Mouse (Mus musculus) stomach, postnatal 0 days (tissue): Measurements from ENCODE around the gene Hist1h4h. TPM values are rescaled to one million over a fixed set of nuclear protein-coding genes. Genes with fewer than 3 reads are reported as not detected.

Experiments
- ATAC-seq: fragments of 200-750 bp; cut with Nextera tagmentation; 2 replicates; pipeline ENCODE4 v1.8.0; 2017; ENCODE audit not compliant: low FRiP score, low TSS enrichment
- DNase-seq: peaks from one replicate; pipeline ENCODE4 v3.0.0-alpha.2; 2016; ENCODE audit warnings: low spot score
- H3K27ac ChIP-seq: fragments of 300-500 bp; sonication (generic); replicated peaks from 2 replicates; pipeline ENCODE4 v1.5.1; 2014; ENCODE audit warnings: mild to moderate bottlenecking, control low read depth
- H3K27me3 ChIP-seq: fragments of 300-500 bp; sonication (generic); 2 replicates; pipeline ENCODE4 v1.6.1; 2014; ENCODE audit warnings: low read length; ENCODE audit not compliant: control insufficient read depth, insufficient read depth
- H3K36me3 ChIP-seq: fragments of 300-500 bp; sonication (generic); 2 replicates; pipeline ENCODE4 v1.6.1; 2014; ENCODE audit warnings: low read length, mixed read lengths; ENCODE audit not compliant: control insufficient read depth, insufficient read depth
- H3K4me1 ChIP-seq: fragments of 300-500 bp; sonication (generic); replicated peaks from 2 replicates; pipeline ENCODE4 v1.6.1; 2014; ENCODE audit warnings: antibody characterized with exemption; ENCODE audit not compliant: control insufficient read depth, insufficient read depth
- H3K4me2 ChIP-seq: fragments of 300-500 bp; sonication (generic); replicated peaks from 2 replicates; pipeline ENCODE4 v1.6.1; 2014; ENCODE audit warnings: low read depth, mild to moderate bottlenecking, control low read depth, moderate library complexity
- H3K4me3 ChIP-seq: fragments of 300-500 bp; sonication (generic); 2 replicates; pipeline ENCODE4 v1.5.1; 2014; ENCODE audit warnings: low read depth, low read length, control low read depth
- H3K9ac ChIP-seq: fragments of 300-500 bp; sonication (generic); 2 replicates; pipeline ENCODE4 v1.6.1; 2014; ENCODE audit warnings: mild to moderate bottlenecking, low read length, control low read depth, mixed read lengths
- H3K9me3 ChIP-seq: fragments of 300-500 bp; sonication (generic); 2 replicates; pipeline ENCODE4 v1.6.1; 2016; ENCODE audit warnings: low read length; ENCODE audit not compliant: control insufficient read depth
- CTCF ChIP-seq: IDR thresholded peaks from 2 replicates; pipeline ENCODE4 v1.5.1; 2016; ENCODE audit warnings: antibody characterized with exemption, low read depth, mild to moderate bottlenecking, moderate library complexity
- EP300 ChIP-seq: optimal IDR thresholded peaks from 2 replicates; pipeline ENCODE3; 2016; ENCODE audit warnings: antibody characterized with exemption
- WGBS: fragments of 180-500 bp; shearing (Covaris S2); extraction: QIAGEN DNeasy Blood & Tissue Kit; methylation state at CpG from one replicate; pipeline ENCODE4 v1.1.7; 2014; 5-methylcytosine and 5-hydroxymethylcytosine counted together
- microRNA-seq: library from miRNA; unstranded; fragments of <30 nt; microRNA quantifications from one replicate; pipeline ENCODE4, GENCODE M21; 2016
- polyA plus RNA-seq: library from polyadenylated mRNA; unstranded; fragments of >200 nt; fragmentation: Nextera tagmentation; extraction: Ambion mirVana; gene quantifications from 2 replicates; pipeline ENCODE4 v1.2.1, GENCODE M21; 2015

Hist1h4h gene
- polyA plus RNA-seq, 1 experiment from 2014 or later: 18.3 TPM

DNA sequence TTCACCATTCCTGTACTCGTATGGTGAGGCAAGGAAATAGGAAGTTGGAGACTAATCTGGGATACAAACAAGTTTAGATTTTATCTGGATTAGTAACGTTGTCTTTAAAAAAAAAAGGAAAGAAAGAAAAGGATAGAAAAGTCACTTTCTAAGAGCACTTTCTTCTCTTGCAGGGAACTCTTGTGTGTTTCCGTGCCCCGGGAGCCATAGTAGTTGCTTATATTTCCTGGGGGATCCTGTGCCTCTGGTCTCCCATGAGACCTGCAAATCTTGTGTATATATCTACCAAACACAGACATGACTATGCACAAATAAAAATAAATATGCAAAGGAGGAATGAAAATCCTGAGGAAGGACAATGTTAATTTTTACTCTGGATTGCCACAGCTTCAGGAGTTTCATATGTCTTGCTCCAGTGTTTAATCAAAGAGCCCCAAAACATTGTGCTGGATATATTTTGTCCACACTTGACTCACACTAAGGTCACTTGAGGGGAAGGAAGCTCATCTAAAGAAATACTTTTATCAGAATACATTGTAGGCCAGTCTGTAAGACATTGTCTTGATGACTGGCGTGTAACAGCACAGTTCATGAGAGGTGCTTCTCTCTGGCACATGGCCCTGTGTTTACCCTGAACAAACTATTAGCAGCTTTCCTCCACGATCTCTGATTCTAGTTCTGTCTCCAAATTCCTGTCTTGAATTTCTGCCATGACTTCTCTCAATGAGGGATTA, 46.2 kb downstream of the Hist1h4h start:
- ATAC-seq (no peak), DNase-seq (no peak)
- TF ChIP-seq CTCF (no peak), EP300 (no peak)
- H3K27ac ChIP-seq: peak overlapping the region; percentile 49
- H3K9ac ChIP-seq: peak overlapping the region; percentile 58
- H3K27me3 ChIP-seq: no peaks in the 10 kb centered on the region
- H3K4me2 ChIP-seq: peak overlapping the region; percentile 55; the same call in 1 of the 2 replicates
- H3K36me3 ChIP-seq: no peaks in the 10 kb centered on the region
- H3K4me1 ChIP-seq: peaks cover 3% of the 10 kb centered on the region; the same call in 1 of the 2 replicates
- 32% methylated on average over 6 of the region's 6 CpGs for WGBS
- H3K9me3 ChIP-seq: no peaks in the 10 kb centered on the region
- peak overlapping the region; percentile 39 for H3K4me3 ChIP-seq

DNA sequence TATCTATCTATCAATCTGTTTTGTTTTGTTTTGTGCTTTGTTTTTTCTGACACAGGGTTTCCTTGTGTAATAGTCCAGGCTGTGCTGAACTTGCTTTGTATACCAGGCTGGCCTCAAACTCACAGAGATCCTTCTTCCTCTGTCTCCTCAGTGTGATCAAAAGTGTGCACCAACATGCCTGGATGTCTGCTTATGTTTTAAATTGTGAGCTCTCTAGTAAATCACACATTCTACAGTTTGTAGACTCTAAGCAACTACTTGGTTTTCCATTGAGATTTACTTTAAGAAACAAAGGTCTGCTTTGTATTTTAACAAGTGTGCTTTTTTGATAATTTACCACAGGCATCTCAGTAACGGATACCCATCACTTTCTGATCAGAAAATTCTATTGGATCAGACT, 47.0 kb downstream of the Hist1h4h start:
- H3K4me3 ChIP-seq: no peak overlapping the region
- H3K4me1 ChIP-seq: peaks cover 5% of the 10 kb centered on the region; the same call in 1 of the 2 replicates
- TF ChIP-seq EP300 (no peak), CTCF (no peak)
- H3K36me3 ChIP-seq: no peaks in the 10 kb centered on the region
- H3K9me3 ChIP-seq: no peaks in the 10 kb centered on the region
- DNase-seq: no peak
- H3K27ac ChIP-seq: no peak overlapping the region
- H3K4me2 ChIP-seq: no peak overlapping the region
- 94% methylated on average over 1 of the region's 1 CpGs for WGBS
- no peak for ATAC-seq
- H3K27me3 ChIP-seq: no peaks in the 10 kb centered on the region
- no peak overlapping the region for H3K9ac ChIP-seq

Small RNA genes within 50 kb of the gene (microRNA-seq; reads per million reads assigned to microRNA genes)
- gene Gm44297 (not detected), gene Gm44359 (not detected), gene Gm44394 (not detected), gene n-TStga1 (not detected)

Other genes with a start within 250 kb of the Hist1h4h start
- gene Zfp322a, start 161.8 kb upstream of the Hist1h4h start, polyA plus RNA-seq: 18.1 and 18.9 TPM in 2 replicates
- gene Abt1, start 107.2 kb upstream of the Hist1h4h start, polyA plus RNA-seq: 7.1 and 7.4 TPM in 2 replicates
- 0.05 TPM in 1 of 2 replicates, not detected in the other for gene Btn1a1, start 65.1 kb upstream of the Hist1h4h start, polyA plus RNA-seq
- 0.04 and 0.07 TPM in 2 replicates for gene Btn2a2, start 42.2 kb upstream of the Hist1h4h start, polyA plus RNA-seq
- gene Hist1h2af, start 2.9 kb downstream of the Hist1h4h start, polyA plus RNA-seq: 4.5 and 8.9 TPM in 2 replicates
- gene Hist1h3g, start 4.4 kb downstream of the Hist1h4h start, polyA plus RNA-seq: 2.3 and 3.4 TPM in 2 replicates
- 0.30 and 0.62 TPM in 2 replicates for gene Hist1h2bh, start 12.3 kb downstream of the Hist1h4h start, polyA plus RNA-seq
- 0.51 and 0.78 TPM in 2 replicates for gene Hist1h3f, start 13.0 kb downstream of the Hist1h4h start, polyA plus RNA-seq
- gene Hist1h4f, start 20.6 kb downstream of the Hist1h4h start, polyA plus RNA-seq: 0.38 TPM in 1 of 2 replicates, not detected in the other
- 0.22 and 0.34 TPM in 2 replicates for gene Hist1h1d, start 22.2 kb downstream of the Hist1h4h start, polyA plus RNA-seq
- 1.6 and 3.3 TPM in 2 replicates for gene Hist1h3e, start 31.3 kb downstream of the Hist1h4h start, polyA plus RNA-seq
- gene Hist1h2ae, start 40.2 kb downstream of the Hist1h4h start, polyA plus RNA-seq: 15.3 and 29.5 TPM in 2 replicates
- 4.9 and 10.5 TPM in 2 replicates for gene Hist1h2bg, start 40.3 kb downstream of the Hist1h4h start, polyA plus RNA-seq
- gene Hist1h2bf, start 43.1 kb downstream of the Hist1h4h start, polyA plus RNA-seq: 1.1 and 3.2 TPM in 2 replicates
- 0.67 and 0.79 TPM in 2 replicates for gene Hist1h2ad, start 43.3 kb downstream of the Hist1h4h start, polyA plus RNA-seq
- 1.7 and 4.2 TPM in 2 replicates for gene Hist1h3d, start 44.7 kb downstream of the Hist1h4h start, polyA plus RNA-seq
- gene Hist1h4d, start 50.5 kb downstream of the Hist1h4h start, polyA plus RNA-seq: 32.0 and 48.7 TPM in 2 replicates
- gene Hist1h2be, start 90.1 kb downstream of the Hist1h4h start, polyA plus RNA-seq: 0.64 and 0.73 TPM in 2 replicates
- 5.9 and 9.1 TPM in 2 replicates for gene Hist1h1e, start 91.5 kb downstream of the Hist1h4h start, polyA plus RNA-seq
- gene Hist1h2ac, start 152.9 kb downstream of the Hist1h4h start, polyA plus RNA-seq: 0.57 and 0.74 TPM in 2 replicates
- gene Hist1h2bc, start 153.1 kb downstream of the Hist1h4h start, polyA plus RNA-seq: 105 and 115 TPM in 2 replicates
- gene Hist1h1t, start 164.8 kb downstream of the Hist1h4h start, polyA plus RNA-seq: not detected in 2 replicates
- 2.1 and 3.2 TPM in 2 replicates for gene Hist1h4c, start 167.4 kb downstream of the Hist1h4h start, polyA plus RNA-seq
- 11.2 and 12.9 TPM in 2 replicates for gene Hfe, start 179.8 kb downstream of the Hist1h4h start, polyA plus RNA-seq
- 96.1 and 104 TPM in 2 replicates for gene Hist1h1c, start 207.8 kb downstream of the Hist1h4h start, polyA plus RNA-seq
- gene Hist1h3c, start 214.6 kb downstream of the Hist1h4h start, polyA plus RNA-seq: 1.2 and 1.8 TPM in 2 replicates
- 0.40 and 0.91 TPM in 2 replicates for gene Hist1h2bb, start 215.7 kb downstream of the Hist1h4h start, polyA plus RNA-seq
- gene Hist1h2ab, start 220.1 kb downstream of the Hist1h4h start, polyA plus RNA-seq: 7.3 and 15.7 TPM in 2 replicates
- 3.9 and 6.7 TPM in 2 replicates for gene Hist1h3b, start 221.2 kb downstream of the Hist1h4h start, polyA plus RNA-seq
- 0.46 and 2.0 TPM in 2 replicates for gene Hist1h4b, start 226.0 kb downstream of the Hist1h4h start, polyA plus RNA-seq
- 0.34 and 0.80 TPM in 2 replicates for gene Hist1h4a, start 230.2 kb downstream of the Hist1h4h start, polyA plus RNA-seq
- 1.9 and 3.7 TPM in 2 replicates for gene Hist1h3a, start 231.3 kb downstream of the Hist1h4h start, polyA plus RNA-seq
- gene Hist1h1a, start 232.6 kb downstream of the Hist1h4h start, polyA plus RNA-seq: 0.64 and 1.4 TPM in 2 replicates
- gene Trim38, start 238.9 kb downstream of the Hist1h4h start, polyA plus RNA-seq: 0.18 and 0.29 TPM in 2 replicates